Mouse (Mus musculus) brain, embryonic 14.5 days (tissue): ENCODE measurements around the gene Spryd4. TPM values are rescaled to one million over a fixed set of nuclear protein-coding genes. Genes with fewer than 3 reads are reported as not detected.
"Not testable (repeated sequence)": the region's sequence is repeated elsewhere in the genome, so short reads cannot be mapped to it uniquely, and the experiment has no call there.

Source experiments
- DNase-seq: peaks from one replicate; pipeline ENCODE4 v3.0.0-alpha.2; 2011; ENCODE audit warnings: low read depth
- CTCF ChIP-seq: fragments of 200-500 bp; IDR thresholded peaks from 2 replicates; pipeline ENCODE4 v1.5.1; 2012; ENCODE audit warnings: inconsistent platforms, mild to moderate bottlenecking, moderate library complexity, borderline replicate concordance; ENCODE audit not compliant: insufficient read depth, insufficient read length; ENCODE audit errors: extremely low read depth
- POLR2A ChIP-seq: fragments of 200-500 bp; IDR thresholded peaks from 2 replicates; pipeline ENCODE4 v1.6.1; 2012; ENCODE audit warnings: mild to moderate bottlenecking, inconsistent platforms, borderline replicate concordance; ENCODE audit not compliant: poor library complexity, insufficient read depth, insufficient read length, severe bottlenecking; ENCODE audit errors: extremely low read depth
- polyA plus RNA-seq: library from polyadenylated mRNA; depleted of rRNA; stranded (reverse); fragments of >200 nt; gene quantifications from 2 replicates; pipeline ENCODE4 v1.2.3, GENCODE M21; 2012

Gene Spryd4
- polyA plus RNA-seq, 1 experiment: 12.6 TPM

GRCm38 (mm10) chr10:128236321-128236720 lies 24.7 kb upstream of the Spryd4 start:
- no peak for DNase-seq
- no peak for TF ChIP-seq CTCF
- no peak for TF ChIP-seq POLR2A

- DNase-seq: peak; percentile 91
- peak; percentile 68; the same call in 1 of the 2 replicates for TF ChIP-seq CTCF
- TF ChIP-seq POLR2A: no peak
These were observed 20.9 kb upstream of the Spryd4 start for GRCm38 (mm10) chr10:128232420-128232985.

GRCm38 (mm10) chr10:128231697-128232419 lies 20.3 kb upstream of the Spryd4 start, which contains the start of gene Timeless:
Timeless (plus strand) TSS chr10:128232065.
- DNase-seq: peak; percentile 88
- no peak for TF ChIP-seq CTCF
- TF ChIP-seq POLR2A: peak; percentile 79

- TF ChIP-seq CTCF: no peak
- TF ChIP-seq POLR2A: no peak
- DNase-seq: no peak
These were observed 19.5 kb upstream of the Spryd4 start for GRCm38 (mm10) chr10:128231146-128231545.

GRCm38 (mm10) chr10:128230582-128230981 lies 19.0 kb upstream of the Spryd4 start:
- TF ChIP-seq CTCF (no peak), POLR2A (no peak)
- DNase-seq: no peak

DNA sequence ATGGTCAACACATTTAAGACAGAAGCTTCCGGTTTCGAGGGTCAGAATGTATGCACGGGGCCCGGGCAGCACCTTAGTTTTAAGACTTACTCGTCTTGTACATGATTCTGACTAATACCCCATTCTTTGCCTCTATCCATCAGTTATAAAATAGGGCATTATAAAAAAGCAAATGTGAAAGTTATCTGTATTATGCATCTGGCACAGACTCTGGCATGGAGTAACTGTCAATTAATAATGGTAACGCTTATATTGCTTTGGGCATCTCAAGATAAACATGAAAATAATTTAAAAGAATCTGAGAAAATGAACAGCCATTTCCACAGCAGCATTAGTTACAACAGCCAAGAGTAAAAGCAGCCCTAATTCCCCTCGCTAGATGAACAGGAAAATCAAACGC lies 16.4 kb upstream of the Spryd4 start:
- TF ChIP-seq POLR2A (no peak), CTCF (no peak)
- no peak for DNase-seq

- TF ChIP-seq POLR2A (no peak), CTCF (no peak)
- no peak for DNase-seq
These were observed 16.0 kb upstream of the Spryd4 start for GRCm38 (mm10) chr10:128227592-128227991.

DNA sequence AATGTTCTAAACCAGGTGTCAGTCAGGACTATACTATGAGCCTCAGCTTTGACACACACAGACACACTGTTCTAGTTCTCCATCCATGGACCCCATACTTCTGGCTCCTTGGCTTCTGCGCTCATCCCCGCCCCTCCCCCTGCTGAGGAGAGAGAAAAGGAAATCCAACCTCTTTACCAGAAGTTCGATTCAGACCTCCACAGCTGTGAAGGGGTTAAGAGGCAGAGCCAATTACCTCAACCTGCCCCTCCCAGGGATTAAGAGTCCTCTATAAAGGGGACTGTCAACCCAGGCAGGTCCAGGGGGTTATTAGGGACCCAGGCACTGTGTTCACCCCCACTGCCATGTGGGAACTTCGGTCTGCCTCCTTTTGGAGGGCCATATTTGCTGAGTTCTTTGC lies 13.9 kb upstream of the Spryd4 start, which contains the start of gene Mip:
Gene Mip, plus strand, starts transcription at position 301 of the 400 bp plus-strand sequence.
- TF ChIP-seq CTCF (no peak), POLR2A (no peak)
- no peak for DNase-seq

DNA sequence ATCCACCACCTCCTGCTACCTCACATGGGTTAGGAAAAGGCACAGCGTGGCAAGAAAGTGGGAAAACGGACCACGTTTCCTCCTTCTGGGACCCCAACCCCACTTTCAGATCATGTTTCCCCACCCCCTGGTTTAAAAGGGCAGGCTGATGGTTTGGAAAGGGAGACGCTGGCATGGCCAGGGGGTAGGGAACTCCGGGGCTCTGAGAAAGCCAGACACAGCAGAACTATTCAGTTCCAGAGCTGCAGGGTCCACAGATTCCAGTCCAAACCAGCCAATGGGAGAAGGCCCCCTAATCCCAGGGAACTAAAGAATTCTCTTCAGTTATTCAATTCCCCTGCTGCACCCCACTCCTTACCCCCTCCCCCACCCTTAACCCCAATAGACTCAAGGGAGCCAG lies 13.5 kb upstream of the Spryd4 start:
- no peak for TF ChIP-seq POLR2A
- TF ChIP-seq CTCF: no peak

DNA sequence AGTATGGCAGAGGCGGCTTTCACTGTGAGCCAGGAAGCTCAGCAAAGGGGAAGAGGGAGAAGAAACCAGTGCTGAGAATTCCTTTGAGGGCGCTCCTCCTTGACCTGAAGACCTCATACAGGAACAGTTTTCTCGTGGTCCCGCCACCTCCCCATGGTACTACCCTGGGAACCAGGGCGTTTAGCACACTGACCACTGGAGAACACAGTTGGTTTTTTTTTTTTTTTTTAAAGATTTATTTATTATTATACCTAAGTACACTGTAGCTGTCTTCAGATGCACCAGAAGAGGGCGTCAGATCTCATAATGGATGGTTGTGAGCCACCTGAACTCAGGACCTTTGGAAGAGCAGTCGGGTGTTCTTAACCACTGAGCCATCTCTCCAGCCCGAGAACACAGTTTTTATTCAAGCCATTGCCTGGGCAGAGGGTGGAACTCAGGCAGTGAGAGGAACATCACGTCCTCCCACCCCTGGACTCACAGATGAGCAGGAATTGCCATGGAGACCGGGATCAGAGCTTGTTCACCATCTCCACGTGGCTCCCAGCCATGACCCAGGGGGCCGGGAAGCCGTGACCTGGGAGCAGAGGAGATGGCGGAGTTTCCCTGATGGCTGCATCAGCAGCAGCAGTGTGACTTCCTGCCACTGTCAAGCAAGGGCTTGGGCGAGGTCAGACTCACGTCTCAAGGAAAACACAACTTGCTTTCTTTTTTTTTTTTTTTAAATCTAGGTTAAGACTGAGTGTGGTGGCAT lies 10.1 kb upstream of the Spryd4 start:
- TF ChIP-seq CTCF (no peak), POLR2A (no peak)
- no peak for DNase-seq

More for the DNA sequence above, 13.5 kb upstream of the Spryd4 start:
- DNase-seq: no peak

DNA sequence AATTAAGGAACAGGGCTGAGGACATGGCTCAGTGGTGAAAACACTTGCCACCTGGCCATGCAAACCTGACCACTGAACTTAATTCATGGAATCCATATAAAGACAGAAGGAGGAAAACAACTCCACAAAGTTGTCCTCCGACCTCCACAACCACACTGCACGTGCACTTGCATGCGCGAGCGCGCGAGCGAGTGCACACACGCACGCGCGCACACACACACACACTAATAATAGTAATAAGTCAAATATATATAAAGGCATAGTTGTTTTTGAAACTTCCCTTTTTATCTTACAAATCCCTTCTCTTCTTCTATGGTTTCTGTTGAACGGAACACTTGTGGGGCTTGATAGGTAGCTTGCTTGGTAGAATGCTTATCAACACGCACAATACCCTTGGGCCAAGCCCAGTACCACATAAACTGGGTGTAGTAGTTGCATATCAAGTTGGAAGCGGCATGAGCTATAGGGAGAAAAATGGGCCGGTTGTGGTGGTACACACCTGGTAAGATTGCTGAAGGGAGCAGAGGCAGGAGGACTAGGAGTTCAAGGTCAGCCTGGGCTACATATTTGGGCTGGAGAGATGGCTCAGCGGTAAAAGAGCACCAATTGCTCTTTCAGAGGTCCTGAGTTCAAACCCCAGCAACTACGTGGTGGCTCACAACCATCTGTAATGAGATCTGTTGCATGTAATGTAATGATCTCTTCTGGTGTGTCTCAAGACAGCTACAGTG lies 6.9 kb upstream of the Spryd4 start:
- TF ChIP-seq POLR2A (no peak), CTCF (no peak)
- DNase-seq: no peak

DNA sequence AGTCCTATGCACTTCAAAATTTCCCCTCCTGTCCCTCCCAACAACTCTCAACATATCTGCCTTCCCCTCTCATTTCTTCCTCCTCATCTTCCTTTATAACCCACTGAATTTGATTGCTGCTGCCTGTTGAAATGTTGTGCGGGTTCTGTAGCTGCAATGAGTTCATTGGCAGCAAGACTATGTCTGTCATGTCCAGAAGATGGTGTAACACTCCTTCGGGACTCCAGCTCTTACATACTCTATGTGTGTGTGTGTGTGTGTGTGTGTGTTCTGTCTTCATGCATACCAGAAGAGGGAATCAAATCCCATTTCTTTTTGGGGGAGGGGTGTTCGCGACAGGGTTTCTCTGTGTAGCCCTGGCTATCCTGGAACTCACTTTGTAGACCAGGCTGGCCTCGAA lies 3.4 kb upstream of the Spryd4 start:
- no peak for DNase-seq
- TF ChIP-seq CTCF (no peak), POLR2A (no peak)

DNA sequence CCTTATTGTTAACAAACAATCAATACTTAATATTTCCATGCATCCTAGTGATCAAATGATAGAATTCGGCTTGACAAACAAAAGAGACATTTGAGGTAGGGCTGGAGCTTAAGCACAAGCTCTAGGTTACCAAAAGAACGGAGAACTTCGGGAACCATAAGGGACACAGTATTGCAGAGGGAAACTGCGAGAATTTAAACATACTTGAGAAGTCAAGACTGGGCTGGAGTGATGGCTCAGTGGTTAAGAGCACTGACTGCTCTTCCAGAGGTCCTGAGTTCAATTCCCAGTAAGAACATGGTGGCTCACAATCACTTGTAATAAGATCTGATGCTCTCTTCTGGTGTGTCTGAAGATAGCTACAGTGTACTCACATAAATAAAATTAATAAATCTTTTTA lies 2.5 kb upstream of the Spryd4 start:
- DNase-seq: not testable (repeated sequence)
